Mouse (Mus musculus): Measurements from ENCODE around the gene Olfr1120. TPM values are rescaled to one million over a fixed set of nuclear protein-coding genes. Genes with fewer than 3 reads are reported as not detected.

The Olfr1120 gene
- polyA plus RNA-seq (2014; fragmentation: Illumina TruSeq; extraction: RNeasy Lipid Tissue Mini Kit (QIAGEN cat#74804); ENCODE audit: low read depth, low replicate concordance), result not detected

GRCm38 (mm10) chr2:87354515-87354914 lies at the start of gene Olfr1120:
Olfr1120 (plus strand) TSS chr2:87354815.

GRCm38 (mm10) chr2:87307281-87307680 lies 47.3 kb upstream of the Olfr1120 start, which contains the start of gene Olfr1118:
Olfr1118 (plus strand) TSS chr2:87307581.

GRCm38 (mm10) chr2:87369595-87369994 lies 15.0 kb downstream of the Olfr1120 start, which contains the start of gene Olfr1121:
Olfr1121 (plus strand) TSS chr2:87369895.

GRCm38 (mm10) chr2:87385549-87385948 lies 30.9 kb downstream of the Olfr1120 start, which contains the start of gene Olfr1122:
Olfr1122 (plus strand) TSS chr2:87385849.

Other genes with a start within 250 kb of the Olfr1120 start
- not detected for gene Olfr259, start 240.2 kb upstream of the Olfr1120 start, polyA plus RNA-seq (2014; fragmentation: Illumina TruSeq; extraction: RNeasy Lipid Tissue Mini Kit (QIAGEN cat#74804); ENCODE audit: low read depth, low replicate concordance)
- not detected for gene Olfr1110, start 214.5 kb upstream of the Olfr1120 start, polyA plus RNA-seq (2014; fragmentation: Illumina TruSeq; extraction: RNeasy Lipid Tissue Mini Kit (QIAGEN cat#74804); ENCODE audit: low read depth, low replicate concordance)
- not detected for gene Olfr1111, start 202.2 kb upstream of the Olfr1120 start, polyA plus RNA-seq (2014; fragmentation: Illumina TruSeq; extraction: RNeasy Lipid Tissue Mini Kit (QIAGEN cat#74804); ENCODE audit: low read depth, low replicate concordance)
- not detected for gene Olfr1112, start 167.0 kb upstream of the Olfr1120 start, polyA plus RNA-seq (2014; fragmentation: Illumina TruSeq; extraction: RNeasy Lipid Tissue Mini Kit (QIAGEN cat#74804); ENCODE audit: low read depth, low replicate concordance)
- not detected for gene Olfr1113, start 145.8 kb upstream of the Olfr1120 start, polyA plus RNA-seq (2014; fragmentation: Illumina TruSeq; extraction: RNeasy Lipid Tissue Mini Kit (QIAGEN cat#74804); ENCODE audit: low read depth, low replicate concordance)
- not detected for gene Olfr1115, start 106.8 kb upstream of the Olfr1120 start, polyA plus RNA-seq (2014; fragmentation: Illumina TruSeq; extraction: RNeasy Lipid Tissue Mini Kit (QIAGEN cat#74804); ENCODE audit: low read depth, low replicate concordance)
- gene Olfr1116, start 87.3 kb upstream of the Olfr1120 start, polyA plus RNA-seq (2014; fragmentation: Illumina TruSeq; extraction: RNeasy Lipid Tissue Mini Kit (QIAGEN cat#74804); ENCODE audit: low read depth, low replicate concordance), result not detected
- not detected for gene Olfr1118, start 47.2 kb upstream of the Olfr1120 start, polyA plus RNA-seq (2014; fragmentation: Illumina TruSeq; extraction: RNeasy Lipid Tissue Mini Kit (QIAGEN cat#74804); ENCODE audit: low read depth, low replicate concordance)
- not detected for gene Olfr1121, start 15.1 kb downstream of the Olfr1120 start, polyA plus RNA-seq (2014; fragmentation: Illumina TruSeq; extraction: RNeasy Lipid Tissue Mini Kit (QIAGEN cat#74804); ENCODE audit: low read depth, low replicate concordance)
- not detected for gene Olfr1122, start 31.0 kb downstream of the Olfr1120 start, polyA plus RNA-seq (2014; fragmentation: Illumina TruSeq; extraction: RNeasy Lipid Tissue Mini Kit (QIAGEN cat#74804); ENCODE audit: low read depth, low replicate concordance)
- not detected for gene Olfr1123, start 61.8 kb downstream of the Olfr1120 start, polyA plus RNA-seq (2014; fragmentation: Illumina TruSeq; extraction: RNeasy Lipid Tissue Mini Kit (QIAGEN cat#74804); ENCODE audit: low read depth, low replicate concordance)
- gene Olfr1124, start 75.5 kb downstream of the Olfr1120 start, polyA plus RNA-seq (2014; fragmentation: Illumina TruSeq; extraction: RNeasy Lipid Tissue Mini Kit (QIAGEN cat#74804); ENCODE audit: low read depth, low replicate concordance), result not detected
- gene Olfr1126, start 99.1 kb downstream of the Olfr1120 start, polyA plus RNA-seq (2014; fragmentation: Illumina TruSeq; extraction: RNeasy Lipid Tissue Mini Kit (QIAGEN cat#74804); ENCODE audit: low read depth, low replicate concordance), result not detected
- gene Pramel7, start 142.3 kb downstream of the Olfr1120 start, polyA plus RNA-seq (2014; fragmentation: Illumina TruSeq; extraction: RNeasy Lipid Tissue Mini Kit (QIAGEN cat#74804); ENCODE audit: low read depth, low replicate concordance), result not detected
- not detected for gene Pramel6, start 151.8 kb downstream of the Olfr1120 start, polyA plus RNA-seq (2014; fragmentation: Illumina TruSeq; extraction: RNeasy Lipid Tissue Mini Kit (QIAGEN cat#74804); ENCODE audit: low read depth, low replicate concordance)
- not detected for gene Olfr153, start 177.0 kb downstream of the Olfr1120 start, polyA plus RNA-seq (2014; fragmentation: Illumina TruSeq; extraction: RNeasy Lipid Tissue Mini Kit (QIAGEN cat#74804); ENCODE audit: low read depth, low replicate concordance)
- gene Olfr1128, start 190.7 kb downstream of the Olfr1120 start, polyA plus RNA-seq (2014; fragmentation: Illumina TruSeq; extraction: RNeasy Lipid Tissue Mini Kit (QIAGEN cat#74804); ENCODE audit: low read depth, low replicate concordance), result not detected
- gene Olfr1129, start 219.1 kb downstream of the Olfr1120 start, polyA plus RNA-seq (2014; fragmentation: Illumina TruSeq; extraction: RNeasy Lipid Tissue Mini Kit (QIAGEN cat#74804); ENCODE audit: low read depth, low replicate concordance), result not detected